In genomic region chr9:118919672-118920186, GRCm38 (mm10) we compare ENCODE assay signal across 8 mouse cellular contexts. TPM values are rescaled to one million over a fixed set of nuclear protein-coding genes. Genes with fewer than 3 reads are reported as not detected.
DNase-seq lines count a peak whose midpoint lies in the region; ATAC-seq lines count a peak whose summit lies in the region.

No protein-coding gene starts in this region.

- intact Hi-C loops in left cerebral cortex, postnatal 36 days (cut with DNase I), result loop anchor here (1.0 to 10.0 kb wide), 3 partner anchors 148 to 425 kb away; partner anchors contain the start of gene Myd88

- peak overlapping the region; percentile 58 for H3K27ac ChIP-seq in embryonic facial prominence, embryonic 15.5 days (replicated peaks)

- WGBS in embryonic facial prominence, embryonic 15.5 days, result 59% methylated on average over 16 of the region's 16 CpGs

- peak; percentile 28 for DNase-seq in adrenal gland, adult 2 months
- DNase-seq in adrenal gland, adult 18-20 months (ENCODE audit: low spot score in 2 of 2), result no peak
- DNase-seq in left cerebral cortex, postnatal 36 days (ENCODE audit: low spot score in 2 of 2), result peak; percentile 36 to 37
- DNase-seq in left cerebral cortex, adult 18-20 months (ENCODE audit: low spot score in 2 of 2), result no peak
- peak; percentile 74 to 81 for DNase-seq in kidney, postnatal 36 days
- no peak for DNase-seq in Muller cell, postnatal 12 days (ENCODE audit: inconsistent ontology term)
- no peak for DNase-seq in thymus, postnatal 14 days

- no peaks in the 10 kb centered on the region for H3K9me3 ChIP-seq in embryonic facial prominence, embryonic 15.5 days (replicated peaks)

- H3K27me3 ChIP-seq in embryonic facial prominence, embryonic 15.5 days, result no peaks in the 10 kb centered on the region

- no peak overlapping the region for H3K9ac ChIP-seq in embryonic facial prominence, embryonic 15.5 days

- H3K4me2 ChIP-seq in embryonic facial prominence, embryonic 15.5 days (replicated peaks), result no peak overlapping the region

- H3K4me1 ChIP-seq in embryonic facial prominence, embryonic 15.5 days, result peaks cover 25% of the 10 kb centered on the region

- no peak overlapping the region for H3K4me3 ChIP-seq in embryonic facial prominence, embryonic 15.5 days (replicated peaks)

- H3K36me3 ChIP-seq in embryonic facial prominence, embryonic 15.5 days, result no peaks in the 10 kb centered on the region

- ATAC-seq in embryonic facial prominence, embryonic 15.5 days (ENCODE audit: insufficient number of reproducible peaks, low FRiP score, low TSS enrichment, low read depth), result peak; percentile 47; the same call in 1 of the 2 replicates

RNA-seq across cellular contexts. Expression of gene Ctdspl, which starts 6.5 kb away (rescaled TPM):
- 10 to 100 TPM; 28.0 to 33.1 TPM for total RNA-seq in adrenal gland, adult 2 months (2021)
- 19.8 and 21.0 TPM in 2 replicates for polyA plus RNA-seq in adrenal gland, adult 2 months (2012; rRNA removed)
- 10 to 100 TPM; 28.8 to 37.7 TPM for total RNA-seq in adrenal gland, adult 18-20 months (2021)
- 10 to 100 TPM; 34.4 to 38.3 TPM for total RNA-seq in left cerebral cortex, postnatal 36 days (2021)
- 10 to 100 TPM; 34.4 to 35.5 TPM for total RNA-seq in left cerebral cortex, adult 18-20 months (2021)
- polyA plus RNA-seq in embryonic facial prominence, embryonic 15.5 days (2015; fragmentation: Nextera tagmentation; extraction: Ambion mirVana), result 18.5 and 19.2 TPM in 2 replicates

Comparison
In these comparisons a context has a peak if more than half of its experiments do, and no peak if none do; other contexts are left out.
1. DNase-seq: peak in adrenal gland, adult 2 months (single experiment), left cerebral cortex, postnatal 36 days (2 of 2) and kidney, postnatal 36 days (2 of 2); none in adrenal gland, adult 18-20 months (0 of 2), left cerebral cortex, adult 18-20 months (0 of 2), Muller cell, postnatal 12 days (single experiment) and thymus, postnatal 14 days (single experiment).